Mouse (Mus musculus) MEL (cell line): Measurements from ENCODE around the gene Clec4a2. TPM values are rescaled to one million over a fixed set of nuclear protein-coding genes. Genes with fewer than 3 reads are reported as not detected.
"Not testable (repeated sequence)": the region's sequence is repeated elsewhere in the genome, so short reads cannot be mapped to it uniquely, and the experiment has no call there.

Experiments
- DNase-seq: peaks from one replicate; pipeline ENCODE4 v3.0.0; 2011; ENCODE audit warnings: low read depth, low spot score
- H3K27ac ChIP-seq: 2 replicates; pipeline ENCODE4 v1.5.1; 2012; ENCODE audit warnings: low read depth, mild to moderate bottlenecking, control low read depth, low read length, moderate library complexity; ENCODE audit not compliant: control insufficient read depth
- H3K27me3 ChIP-seq, 2 experiments: fragments of 150-350 bp in 1 of 2; sonication (generic) in 1 of 2; 2 replicates each; pipeline ENCODE4 v1.6.1; 2012; ENCODE audit warnings: low read length in 2 of 2, mild to moderate bottlenecking in 2 of 2, improper control_type of control experiment in 1 of 2, moderate library complexity in 1 of 2; ENCODE audit not compliant: insufficient read depth in 2 of 2, control insufficient read depth in 1 of 2
- H3K36me3 ChIP-seq, 2 experiments: 2 replicates each; pipeline ENCODE4 v1.6.1; 2012 to 2014; ENCODE audit warnings: low read length in 2 of 2, improper control_type of control experiment in 1 of 2, inconsistent platforms in 1 of 2, mild to moderate bottlenecking in 1 of 2; ENCODE audit not compliant: insufficient read depth in 2 of 2, control insufficient read depth in 1 of 2
- H3K4me1 ChIP-seq, 2 experiments: fragments of 150-350 bp in 1 of 2; sonication (generic) in 1 of 2; 2 replicates each; pipeline ENCODE4 v1.6.1; 2012; ENCODE audit warnings: low read length in 2 of 2, improper control_type of control experiment in 1 of 2, mild to moderate bottlenecking in 1 of 2; ENCODE audit not compliant: insufficient read depth in 2 of 2, control insufficient read depth in 1 of 2
- H3K4me3 ChIP-seq, 2 experiments: fragments of 150-350 bp in 1 of 2; sonication (generic) in 1 of 2; 2 replicates each; pipeline ENCODE4 v1.5.1; 2012; ENCODE audit warnings: low read depth in 2 of 2, low read length in 2 of 2, mild to moderate bottlenecking in 2 of 2, moderate library complexity in 2 of 2, control low read depth in 1 of 2, improper control_type of control experiment in 1 of 2; ENCODE audit not compliant: control insufficient read depth in 1 of 2, insufficient read depth in 1 of 2
- H3K79me2 ChIP-seq: 2 replicates; pipeline ENCODE4 v1.6.1; 2012; ENCODE audit warnings: mild to moderate bottlenecking, low read length, moderate library complexity; ENCODE audit not compliant: control insufficient read depth, poor library complexity, insufficient read depth
- H3K9ac ChIP-seq: 2 replicates; pipeline ENCODE4 v1.6.1; 2012; ENCODE audit warnings: low read depth, mild to moderate bottlenecking, control low read depth, low read length, moderate library complexity; ENCODE audit not compliant: control insufficient read depth, poor library complexity, severe bottlenecking
- H3K9me3 ChIP-seq: fragments of 150-350 bp; sonication (generic); replicated peaks from 2 replicates; pipeline ENCODE4 v1.6.1; 2012; ENCODE audit warnings: mild to moderate bottlenecking, low read length, improper control_type of control experiment, moderate library complexity; ENCODE audit not compliant: insufficient read depth
- CHD1 ChIP-seq: IDR thresholded peaks from 2 replicates; pipeline ENCODE4 v1.6.1; 2012; ENCODE audit warnings: low read depth, mild to moderate bottlenecking, inconsistent platforms, low read length, improper control_type of control experiment
- CTCF ChIP-seq, 3 experiments: IDR thresholded peaks in 2 of 3; conservative IDR thresholded peaks in 1 of 3; 2 replicates each; pipeline ENCODE4 v1.5.1; 2011 to 2012; ENCODE audit warnings: low read length in 3 of 3, low read depth in 2 of 3, mild to moderate bottlenecking in 2 of 3, improper control_type of control experiment in 1 of 3, inconsistent platforms in 1 of 3, mixed read lengths in 1 of 3, moderate library complexity in 1 of 3; ENCODE audit not compliant: control insufficient read depth in 1 of 3, insufficient read depth in 1 of 3, poor library complexity in 1 of 3, severe bottlenecking in 1 of 3
- E2F4 ChIP-seq: IDR thresholded peaks from 2 replicates; pipeline ENCODE4 v1.6.1; 2011; ENCODE audit warnings: low read depth, low read length, improper control_type of control experiment, borderline replicate concordance
- ETS1 ChIP-seq: IDR thresholded peaks from 2 replicates; pipeline ENCODE4 v1.6.1; 2012; ENCODE audit warnings: low read depth, mild to moderate bottlenecking, inconsistent platforms, low read length, improper control_type of control experiment, moderate library complexity
- MEF2A ChIP-seq: IDR thresholded peaks from 2 replicates; pipeline ENCODE4 v1.6.1; 2014; ENCODE audit warnings: low read depth, mild to moderate bottlenecking, inconsistent platforms, low read length, improper control_type of control experiment; ENCODE audit not compliant: poor library complexity, insufficient replicate concordance, severe bottlenecking; ENCODE audit errors: extremely low read depth
- MXI1 ChIP-seq: IDR thresholded peaks from 2 replicates; pipeline ENCODE4 v1.6.1; 2011; ENCODE audit warnings: mild to moderate bottlenecking, low read depth, low read length, improper control_type of control experiment
- MYB ChIP-seq: IDR thresholded peaks from 2 replicates; pipeline ENCODE4 v1.6.1; 2011; ENCODE audit warnings: mild to moderate bottlenecking, low read depth, low read length, improper control_type of control experiment
- POLR2AphosphoS5 ChIP-seq: IDR thresholded peaks from 2 replicates; pipeline ENCODE4 v1.6.1; 2012; ENCODE audit warnings: low read depth, borderline replicate concordance, mild to moderate bottlenecking, inconsistent platforms, low read length, moderate library complexity, mixed read lengths
- RAD21 ChIP-seq: IDR thresholded peaks from 2 replicates; pipeline ENCODE4 v1.6.1; 2011; ENCODE audit warnings: mild to moderate bottlenecking, low read depth, low read length, improper control_type of control experiment
- RCOR1 ChIP-seq: IDR thresholded peaks from 2 replicates; pipeline ENCODE4 v1.6.1; 2012; ENCODE audit warnings: low read depth, mild to moderate bottlenecking, inconsistent platforms, low read length, improper control_type of control experiment
- SMC3 ChIP-seq: IDR thresholded peaks from 2 replicates; pipeline ENCODE4 v1.6.1; 2011; ENCODE audit warnings: low read depth, low read length, improper control_type of control experiment
- TAL1 ChIP-seq: IDR thresholded peaks from 2 replicates; pipeline ENCODE4 v1.6.1; 2012; ENCODE audit warnings: mild to moderate bottlenecking, inconsistent platforms, low read length, moderate library complexity, mixed read lengths
- UBTF ChIP-seq: IDR thresholded peaks from 2 replicates; pipeline ENCODE4 v1.6.1; 2012; ENCODE audit warnings: low read depth, mild to moderate bottlenecking, inconsistent platforms, low read length, improper control_type of control experiment, moderate library complexity, borderline replicate concordance; ENCODE audit not compliant: insufficient read depth
- ZC3H11A ChIP-seq: IDR thresholded peaks from 2 replicates; pipeline ENCODE4 v1.6.1; 2012; ENCODE audit warnings: low read depth, mild to moderate bottlenecking, inconsistent platforms, low read length, improper control_type of control experiment
- ZNF384 ChIP-seq: IDR thresholded peaks from 2 replicates; pipeline ENCODE4 v1.6.1; 2012; ENCODE audit warnings: low read depth, mild to moderate bottlenecking, inconsistent platforms, low read length, improper control_type of control experiment
- polyA plus RNA-seq, 2 experiments: library from polyadenylated mRNA; stranded (reverse) in 1 of 2; unstranded in 1 of 2; fragments of >175 nt in 1 of 2; fragments of >200 nt in 1 of 2; gene quantifications; 2 replicates each; pipeline versions ENCODE4 v1.2.1 to v1.2.4; 2012; ENCODE audit warnings: low replicate concordance in 2 of 2, low read depth in 1 of 2; ENCODE audit not compliant: insufficient read length in 2 of 2, insufficient read depth in 1 of 2, missing spikeins in 1 of 2
- total RNA-seq: library from RNA; depleted of rRNA; stranded (reverse); fragments of 300-350 nt; gene quantifications from 2 replicates; pipeline ENCODE4 v1.2.3, GENCODE M21; 2012; rRNA removed

Gene Clec4a2
- total and polyA plus RNA-seq, 3 experiments: not detected

DNA sequence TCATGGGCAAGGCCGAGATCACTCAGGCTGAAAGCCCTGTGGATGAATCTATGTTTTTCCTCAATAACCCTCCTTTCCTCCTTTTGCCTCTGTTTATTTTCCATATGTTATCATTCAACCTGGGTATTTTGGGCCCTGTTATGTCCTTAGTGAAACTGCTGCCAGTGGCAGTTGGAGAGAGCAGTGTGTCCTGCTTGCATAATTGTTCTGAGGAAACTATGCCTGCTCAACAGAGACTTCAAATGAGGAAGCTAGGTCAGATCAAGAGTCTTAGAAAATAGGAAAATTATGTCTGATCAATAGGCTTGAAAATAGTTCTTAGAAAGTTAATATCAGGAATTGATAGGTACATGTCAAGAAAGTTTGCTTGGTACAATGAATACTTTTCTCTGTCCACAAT, 69.3 kb downstream of the Clec4a2 start:
- H3K4me3 ChIP-seq: no peak overlapping the region
- H3K9me3 ChIP-seq: no peaks in the 10 kb centered on the region
- TF ChIP-seq SMC3: no peak
- no peak for TF ChIP-seq ETS1
- TF ChIP-seq RCOR1: no peak
- TF ChIP-seq POLR2AphosphoS5: no peak
- no peak for TF ChIP-seq ZC3H11A
- no peak for TF ChIP-seq TAL1
- TF ChIP-seq MEF2A: no peak
- TF ChIP-seq MYB: no peak
- TF ChIP-seq E2F4: no peak
- TF ChIP-seq MXI1: no peak
- no peak for TF ChIP-seq UBTF
- TF ChIP-seq ZNF384: no peak
- TF ChIP-seq CHD1: no peak
- DNase-seq: no peak
- H3K4me1 ChIP-seq: no peaks in the 10 kb centered on the region
- H3K27ac ChIP-seq: no peak overlapping the region
- no peak overlapping the region for H3K9ac ChIP-seq
- no peaks in the 10 kb centered on the region for H3K36me3 ChIP-seq
- H3K27me3 ChIP-seq: peaks cover 0 to 2% of the 10 kb centered on the region in 2 experiments; a peak in 1 of 4 replicates
- no peaks in the 10 kb centered on the region for H3K79me2 ChIP-seq

DNA sequence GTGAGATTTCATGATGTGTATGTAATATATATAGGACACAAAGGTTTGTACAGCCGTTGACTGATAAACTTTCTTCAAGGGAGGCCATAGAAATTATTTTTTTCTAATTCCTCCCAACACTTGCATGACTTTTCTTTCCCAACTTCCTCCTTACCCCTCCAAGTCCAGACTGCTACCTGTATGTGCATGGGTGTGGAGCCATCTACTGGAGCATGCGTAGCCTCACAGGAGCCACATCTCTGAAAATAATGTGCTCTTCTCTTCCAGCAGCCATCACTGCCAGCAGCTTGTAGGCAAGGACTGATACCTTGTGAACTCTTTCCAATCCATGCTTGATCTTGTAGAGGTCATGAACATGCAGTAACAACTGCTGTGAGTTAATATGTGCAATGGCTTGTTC, 78.6 kb downstream of the Clec4a2 start:
- H3K27me3 ChIP-seq, H3K79me2 ChIP-seq, H3K4me3 ChIP-seq: not testable (repeated sequence)
- DNase-seq: peak; percentile 27
- TF ChIP-seq CTCF (IDR thresholded peaks at IDR 0.05 in 2 of 3, conservative IDR thresholded peaks at IDR 0.05 in 1 of 3; ENCODE audit: control insufficient read depth in 1 of 3, insufficient read depth in 1 of 3, low read depth in 2 of 3, low read length in 3 of 3, poor library complexity in 1 of 3, severe bottlenecking in 1 of 3): peak in 2 of 3 experiments; percentile 21 to 40; a peak in 3 of 6 replicates
- 0 out of 2 replicates have a peak, but pooled peaks have one; percentile 9 for TF ChIP-seq ZC3H11A
- peak; percentile 49 for TF ChIP-seq SMC3
- peak; percentile 52 for TF ChIP-seq RAD21
- TF ChIP-seq, all 39 proteins: peak for 4; not testable (repeated sequence) for 35
- H3K36me3 ChIP-seq, H3K9ac ChIP-seq, H3K4me1 ChIP-seq, H3K9me3 ChIP-seq, H3K27ac ChIP-seq: not testable (repeated sequence)

Other genes with a start within 250 kb of the Clec4a2 start
- gene Necap1, start 232.0 kb upstream of the Clec4a2 start, total RNA-seq: 11.7 and 11.9 TPM in 2 replicates
- gene Necap1, start 232.0 kb upstream of the Clec4a2 start, polyA plus RNA-seq: 10 to 100 TPM in 1 of 2 experiments, not detected in 1; 19.1 TPM
- gene Clec4a1, start 184.6 kb upstream of the Clec4a2 start, total RNA-seq: not detected in 2 replicates
- gene Clec4a1, start 184.6 kb upstream of the Clec4a2 start, polyA plus RNA-seq: under 1 TPM in 1 of 2 experiments, not detected in 1; 0.06 TPM
- gene Clec4a3, start 153.9 kb upstream of the Clec4a2 start, total RNA-seq: not detected in 2 replicates
- not detected for gene Clec4a3, start 153.9 kb upstream of the Clec4a2 start, polyA plus RNA-seq
- gene Clec4a4, start 116.1 kb upstream of the Clec4a2 start, total RNA-seq: not detected in 2 replicates
- not detected for gene Clec4a4, start 116.1 kb upstream of the Clec4a2 start, polyA plus RNA-seq
- gene Clec4b1, start 56.5 kb upstream of the Clec4a2 start, total RNA-seq: not detected in 2 replicates
- gene Clec4b1, start 56.5 kb upstream of the Clec4a2 start, polyA plus RNA-seq: not detected
- gene Clec4b2, start 66.5 kb downstream of the Clec4a2 start, total RNA-seq: not detected in 2 replicates
- not detected for gene Clec4b2, start 66.5 kb downstream of the Clec4a2 start, polyA plus RNA-seq
- gene Clec4n, start 123.4 kb downstream of the Clec4a2 start, total RNA-seq: not detected in 2 replicates
- gene Clec4n, start 123.4 kb downstream of the Clec4a2 start, polyA plus RNA-seq: not detected
- gene Clec4d, start 155.7 kb downstream of the Clec4a2 start, total RNA-seq: 2.0 and 5.5 TPM in 2 replicates
- 1 to 10 TPM in 1 of 2 experiments, not detected in 1; 5.6 TPM for gene Clec4d, start 155.7 kb downstream of the Clec4a2 start, polyA plus RNA-seq
- gene Clec4e, start 183.4 kb downstream of the Clec4a2 start, total RNA-seq: 0.10 and 0.23 TPM in 2 replicates
- under 1 TPM in 1 of 2 experiments, not detected in 1; 0.40 TPM for gene Clec4e, start 183.4 kb downstream of the Clec4a2 start, polyA plus RNA-seq
- gene Vmn2r19, start 201.9 kb downstream of the Clec4a2 start, total RNA-seq: not detected in 2 replicates
- not detected for gene Vmn2r19, start 201.9 kb downstream of the Clec4a2 start, polyA plus RNA-seq